Mouse (Mus musculus) heart, embryonic 12.5 days (tissue): ENCODE results near the gene Naif1. TPM values are rescaled to one million over a fixed set of nuclear protein-coding genes. Genes with fewer than 3 reads are reported as not detected.

Experiments
- ATAC-seq: fragments of 200-750 bp; cut with Nextera tagmentation; 2 replicates; pipeline ENCODE4 v1.8.0; 2017; ENCODE audit warnings: moderate TSS enrichment, moderate library complexity; ENCODE audit not compliant: insufficient number of reproducible peaks, low FRiP score
- H3K27ac ChIP-seq: fragments of 300-500 bp; sonication (generic); 2 replicates; pipeline ENCODE4 v1.5.1; 2016; ENCODE audit warnings: mild to moderate bottlenecking, moderate library complexity; ENCODE audit not compliant: poor library complexity, severe bottlenecking
- H3K27me3 ChIP-seq: fragments of 300-500 bp; sonication (generic); replicated peaks from 2 replicates; pipeline ENCODE4 v1.6.1; 2016; ENCODE audit warnings: mild to moderate bottlenecking, moderate library complexity
- H3K36me3 ChIP-seq: fragments of 300-500 bp; sonication (generic); 2 replicates; pipeline ENCODE4 v1.6.1; 2016; ENCODE audit warnings: mild to moderate bottlenecking, moderate library complexity
- H3K4me1 ChIP-seq: fragments of 300-500 bp; sonication (generic); replicated peaks from 2 replicates; pipeline ENCODE4 v1.6.1; 2016; ENCODE audit warnings: mild to moderate bottlenecking
- H3K4me2 ChIP-seq: fragments of 300-500 bp; sonication (generic); 2 replicates; pipeline ENCODE4 v1.6.1; 2016; ENCODE audit warnings: mild to moderate bottlenecking, moderate library complexity
- H3K4me3 ChIP-seq: fragments of 300-500 bp; sonication (generic); 2 replicates; pipeline ENCODE4 v1.5.1; 2016; ENCODE audit warnings: mild to moderate bottlenecking
- H3K9ac ChIP-seq: fragments of 300-500 bp; sonication (generic); 2 replicates; pipeline ENCODE4 v1.6.1; 2016; ENCODE audit warnings: mild to moderate bottlenecking, moderate library complexity
- H3K9me3 ChIP-seq: fragments of 300-500 bp; sonication (generic); replicated peaks from 2 replicates; pipeline ENCODE4 v1.6.1; 2016; ENCODE audit warnings: mild to moderate bottlenecking, moderate library complexity
- WGBS: fragments of 180-500 bp; shearing (Covaris S2); methylation state at CpG from one replicate; pipeline ENCODE4 v1.1.7; 2016; 5-methylcytosine and 5-hydroxymethylcytosine counted together
- polyA plus RNA-seq: library from polyadenylated mRNA; unstranded; fragments of >200 nt; fragmentation: Nextera tagmentation; extraction: Ambion mirVana; gene quantifications from 2 replicates; pipeline ENCODE4 v1.2.1, GENCODE M21; 2016

Naif1 gene
- 4.7 and 5.4 TPM in 2 replicates for polyA plus RNA-seq

GRCm38 (mm10) chr2:32449761-32450754 is at the start of gene Naif1:
Naif1 (plus strand) TSS chr2:32450457.
- Histone ChIP-seq H3K36me3 (peaks cover 3% of the 10 kb centered on the region; the same call in 1 of the 2 replicates), H3K9ac (peak within 1 kb of the TSS; percentile 82), H3K27ac (peak within 1 kb of the TSS; percentile 83), H3K4me3 (peak within 1 kb of the TSS; percentile 66), H3K4me1 (peaks cover 53% of the 10 kb centered on the region), H3K27me3 (no peaks in the 10 kb centered on the region), H3K9me3 (no peaks in the 10 kb centered on the region), H3K4me2 (peak within 1 kb of the TSS; percentile 70)
- no peak for ATAC-seq
- WGBS, result 70% methylated on average over 15 of the region's 15 CpGs

GRCm38 (mm10) chr2:32404663-32405062 is 45.6 kb upstream of the Naif1 start:
- no peak overlapping the region for H3K27ac ChIP-seq
- peaks cover 41% of the 10 kb centered on the region for H3K36me3 ChIP-seq
- 19% methylated on average over 2 of the region's 2 CpGs for WGBS
- H3K27me3 ChIP-seq, result no peaks in the 10 kb centered on the region
- H3K4me1 ChIP-seq, result no peaks in the 10 kb centered on the region
- no peak overlapping the region for H3K4me2 ChIP-seq
- ATAC-seq, result no peak
- no peak overlapping the region for H3K9ac ChIP-seq
- H3K9me3 ChIP-seq, result no peaks in the 10 kb centered on the region
- H3K4me3 ChIP-seq, result no peak overlapping the region

DNA sequence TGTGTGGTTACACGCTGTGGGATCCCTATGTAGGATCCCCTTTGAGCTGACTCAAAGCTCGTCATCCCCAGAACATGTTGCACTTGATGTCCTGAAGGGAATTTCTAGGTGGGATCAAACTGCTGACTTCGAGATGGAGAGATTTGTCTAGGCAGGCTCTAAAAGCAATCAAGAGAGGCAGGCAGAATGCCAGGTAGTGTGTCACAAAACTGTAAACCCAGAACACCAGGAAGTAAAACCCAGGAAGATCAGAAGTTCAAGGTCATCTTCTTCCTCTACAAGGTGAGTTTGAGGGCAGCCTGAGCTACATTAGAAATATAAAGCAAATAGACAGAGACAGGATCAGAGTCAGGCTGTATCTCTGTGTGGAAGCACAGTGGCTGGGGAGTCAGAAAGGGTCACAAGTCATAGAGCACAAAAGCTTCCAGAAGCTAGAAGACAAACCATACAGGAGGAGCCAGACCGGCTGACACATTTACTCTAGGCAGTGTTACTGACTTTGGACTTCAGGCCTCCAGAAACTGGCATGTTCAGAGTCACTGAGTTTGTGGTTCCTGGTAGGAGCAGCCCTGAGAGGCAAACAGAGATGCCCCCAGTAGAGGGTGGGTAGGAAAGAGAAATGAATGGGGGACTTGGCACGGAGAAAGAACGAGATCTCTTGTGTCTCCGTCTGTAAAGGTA is 43.0 kb upstream of the Naif1 start:
- no peak overlapping the region for H3K9ac ChIP-seq
- H3K27me3 ChIP-seq, result no peaks in the 10 kb centered on the region
- no peak overlapping the region for H3K27ac ChIP-seq
- no peak overlapping the region for H3K4me3 ChIP-seq
- ATAC-seq, result no peak
- H3K4me2 ChIP-seq, result no peak overlapping the region
- no peaks in the 10 kb centered on the region for H3K9me3 ChIP-seq
- no peaks in the 10 kb centered on the region for H3K4me1 ChIP-seq
- peaks cover 15% of the 10 kb centered on the region for H3K36me3 ChIP-seq
- WGBS, result 76% methylated on average over 7 of the region's 7 CpGs

GRCm38 (mm10) chr2:32408429-32409424 is 41.5 kb upstream of the Naif1 start:
- ATAC-seq, result no peak
- H3K9ac ChIP-seq, result 0 out of 2 replicates have a peak overlapping the region, but pooled peaks have one; percentile 4

GRCm38 (mm10) chr2:32411407-32411806 is 38.9 kb upstream of the Naif1 start:
- Histone ChIP-seq H3K4me2 (no peak overlapping the region), H3K27me3 (no peaks in the 10 kb centered on the region), H3K4me3 (no peak overlapping the region), H3K9me3 (no peaks in the 10 kb centered on the region), H3K9ac (no peak overlapping the region), H3K4me1 (no peaks in the 10 kb centered on the region), H3K36me3 (peaks cover 31% of the 10 kb centered on the region), H3K27ac (no peak overlapping the region)
- ATAC-seq, result no peak
- WGBS, result 84% methylated on average over 7 of the region's 7 CpGs

More at GRCm38 (mm10) chr2:32408429-32409424, 41.5 kb upstream of the Naif1 start:
- H3K4me1 ChIP-seq, result no peaks in the 10 kb centered on the region
- no peak overlapping the region for H3K4me2 ChIP-seq
- H3K9me3 ChIP-seq, result no peaks in the 10 kb centered on the region
- WGBS, result 64% methylated on average over 25 of the region's 25 CpGs
- H3K4me3 ChIP-seq, result no peak overlapping the region
- H3K27me3 ChIP-seq, result no peaks in the 10 kb centered on the region
- H3K36me3 ChIP-seq, result peaks cover 8% of the 10 kb centered on the region
- no peak overlapping the region; the same call in 1 of the 2 replicates for H3K27ac ChIP-seq

DNA sequence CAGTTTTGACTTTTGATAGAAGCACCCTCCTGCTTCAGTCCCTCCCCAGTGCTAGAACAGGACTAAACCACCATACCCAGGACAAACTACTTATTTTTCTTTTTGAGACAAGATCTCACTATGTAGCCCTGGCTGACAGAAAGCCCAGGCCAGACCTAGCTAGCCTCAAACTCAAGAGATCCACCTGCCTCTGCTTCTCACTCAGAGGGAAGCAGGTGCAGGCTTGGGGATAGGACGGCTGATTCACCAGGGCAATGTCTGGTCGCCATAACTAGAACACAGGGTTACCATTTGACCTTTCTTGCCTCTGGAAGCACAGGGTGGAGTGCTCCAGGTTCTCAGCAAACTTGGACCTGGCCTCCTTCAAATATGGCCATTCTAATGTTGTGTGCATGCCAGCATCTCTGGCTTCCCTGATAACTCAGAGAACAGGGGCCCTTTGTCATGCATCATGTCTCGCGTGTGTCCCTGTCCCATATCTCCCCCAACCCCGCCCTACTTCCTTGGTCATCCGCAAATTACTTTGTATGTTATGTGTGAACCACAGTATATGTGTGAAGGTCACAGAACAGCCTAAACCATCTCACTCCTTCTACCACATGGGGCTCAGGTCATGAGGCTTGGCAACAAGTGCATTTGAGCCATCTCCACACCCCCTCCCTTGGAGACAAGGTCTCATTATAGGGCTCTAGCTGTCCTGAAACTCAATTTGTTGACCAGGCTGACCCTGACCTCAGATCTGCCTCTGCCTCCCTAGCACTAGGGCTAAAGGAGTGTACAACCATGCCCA is 37.3 kb upstream of the Naif1 start:
- H3K9ac ChIP-seq, result no peak overlapping the region
- no peaks in the 10 kb centered on the region for H3K9me3 ChIP-seq
- no peak overlapping the region for H3K27ac ChIP-seq
- no peak for ATAC-seq
- no peak overlapping the region for H3K4me2 ChIP-seq
- H3K36me3 ChIP-seq, result peaks cover 46% of the 10 kb centered on the region
- H3K4me3 ChIP-seq, result no peak overlapping the region
- H3K27me3 ChIP-seq, result no peaks in the 10 kb centered on the region
- WGBS, result 72% methylated on average over 6 of the region's 6 CpGs
- H3K4me1 ChIP-seq, result no peaks in the 10 kb centered on the region

GRCm38 (mm10) chr2:32413936-32414335 is 36.3 kb upstream of the Naif1 start:
- Histone ChIP-seq H3K27me3 (no peaks in the 10 kb centered on the region), H3K36me3 (peaks cover 56% of the 10 kb centered on the region), H3K9ac (no peak overlapping the region), H3K4me3 (no peak overlapping the region), H3K4me1 (no peaks in the 10 kb centered on the region), H3K27ac (no peak overlapping the region), H3K4me2 (no peak overlapping the region), H3K9me3 (no peaks in the 10 kb centered on the region)
- no peak for ATAC-seq
- WGBS, result 57% methylated on average over 5 of the region's 5 CpGs

GRCm38 (mm10) chr2:32415801-32416200 is 34.5 kb upstream of the Naif1 start:
- Histone ChIP-seq H3K4me2 (no peak overlapping the region), H3K9ac (no peak overlapping the region), H3K36me3 (peaks cover 75% of the 10 kb centered on the region), H3K27ac (no peak overlapping the region), H3K4me3 (no peak overlapping the region), H3K4me1 (no peaks in the 10 kb centered on the region), H3K27me3 (no peaks in the 10 kb centered on the region), H3K9me3 (no peaks in the 10 kb centered on the region)
- ATAC-seq, result no peak
- 90% methylated on average over 12 of the region's 12 CpGs for WGBS

DNA sequence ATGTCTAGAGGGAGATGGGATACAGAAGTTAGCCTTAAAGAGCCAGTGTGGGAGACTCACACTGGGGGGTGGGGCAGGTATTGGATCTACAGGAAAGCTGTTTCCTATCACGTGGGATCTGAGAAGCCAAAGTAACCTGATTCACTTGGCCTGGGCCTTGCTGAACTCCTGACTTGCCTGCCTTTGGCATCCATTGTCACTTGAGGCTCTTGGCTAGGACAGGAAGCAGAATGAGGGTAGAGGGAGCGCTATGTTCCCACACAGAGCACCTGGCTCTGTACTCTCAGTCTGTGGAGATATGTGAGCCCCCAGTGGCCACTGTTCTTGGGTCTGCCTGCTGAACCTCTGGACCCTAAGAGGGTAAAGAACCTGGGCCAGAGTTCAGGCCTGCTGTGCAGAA is 33.7 kb upstream of the Naif1 start:
- no peak for ATAC-seq

GRCm38 (mm10) chr2:32417486-32417885 is 32.8 kb upstream of the Naif1 start:
- 92% methylated on average over 8 of the region's 8 CpGs for WGBS
- no peaks in the 10 kb centered on the region for H3K9me3 ChIP-seq

More for the DNA sequence above, 33.7 kb upstream of the Naif1 start:
- Histone ChIP-seq H3K36me3 (peaks cover 79% of the 10 kb centered on the region), H3K27ac (no peak overlapping the region), H3K4me3 (no peak overlapping the region), H3K4me2 (no peak overlapping the region), H3K9me3 (no peaks in the 10 kb centered on the region), H3K27me3 (no peaks in the 10 kb centered on the region), H3K9ac (no peak overlapping the region), H3K4me1 (no peaks in the 10 kb centered on the region; the same call in 1 of the 2 replicates)
- 78% methylated on average over 2 of the region's 2 CpGs for WGBS

More at GRCm38 (mm10) chr2:32417486-32417885, 32.8 kb upstream of the Naif1 start:
- Histone ChIP-seq H3K36me3 (peaks cover 79% of the 10 kb centered on the region), H3K9ac (no peak overlapping the region), H3K27ac (no peak overlapping the region), H3K4me3 (no peak overlapping the region), H3K27me3 (no peaks in the 10 kb centered on the region), H3K4me1 (peaks cover 2% of the 10 kb centered on the region), H3K4me2 (no peak overlapping the region)
- ATAC-seq, result no peak
